ENCODE assay signal across 25 mouse cellular contexts in genomic region chr2:66220954-66221353, GRCm38 (mm10). TPM values are rescaled to one million over a fixed set of nuclear protein-coding genes. Genes with fewer than 3 reads are reported as not detected.
"Had no signal": no experiment of that assay in that cellular context is flagged by ENCODE, and none has a peak within 500 bp of the region (broad histone marks: within the 10 kb centered on the region; RNA-seq: fewer than 3 reads in every experiment).

No protein-coding gene starts in this region.

- ATAC-seq: forebrain, embryonic 13.5 days; forebrain, embryonic 14.5 days; forebrain, embryonic 15.5 days; forebrain, embryonic 16.5 days; forebrain, postnatal 0 days had no signal

- DNase-seq: cerebellum, adult 9-10 months; cerebellum, adult 9-11 months; cerebellum, postnatal 10 days; cerebellum, postnatal 14 days; cerebellum, postnatal 25 days; cerebellum, postnatal 36 days; embryo, embryonic 11 days; forebrain, postnatal 0 days; gastrocnemius, adult 2 months; gastrocnemius, postnatal 10 days; gastrocnemius, postnatal 14 days; gastrocnemius, postnatal 25 days; gastrocnemius, postnatal 36 days; heart, adult 11 months; heart, adult 18-20 months; heart, adult 2 months had no signal

- H3K27me3 ChIP-seq: embryonic facial prominence, embryonic 12.5 days; embryonic facial prominence, embryonic 13.5 days; embryonic facial prominence, embryonic 15.5 days; forebrain, embryonic 12.5 days; forebrain, embryonic 13.5 days; forebrain, embryonic 15.5 days had no signal

RNA-seq across cellular contexts. Expression of gene Ttc21b, which starts 35.5 kb away (rescaled TPM):
- polyA plus RNA-seq: erythroblast, embryonic 14.5 days had no signal
